Mouse (Mus musculus) right cerebral cortex, postnatal 36 days (tissue): ENCODE results near the gene Cog2.

Experiments used
- DNase-seq, 2 experiments: peaks; one replicate each; pipeline ENCODE4 v3.0.0; 2022; ENCODE audit warnings: low spot score in 2 of 2, mixed read lengths in 1 of 2

The Cog2 gene

GRCm38 (mm10) chr8:124569593-124569992 is 49.0 kb downstream of the Cog2 start, which contains the start of gene Agt:
Gene Agt, minus strand, starts transcription at chr8:124569706.
- peak in 1 of 2 experiments; percentile 63 for DNase-seq

DNA sequence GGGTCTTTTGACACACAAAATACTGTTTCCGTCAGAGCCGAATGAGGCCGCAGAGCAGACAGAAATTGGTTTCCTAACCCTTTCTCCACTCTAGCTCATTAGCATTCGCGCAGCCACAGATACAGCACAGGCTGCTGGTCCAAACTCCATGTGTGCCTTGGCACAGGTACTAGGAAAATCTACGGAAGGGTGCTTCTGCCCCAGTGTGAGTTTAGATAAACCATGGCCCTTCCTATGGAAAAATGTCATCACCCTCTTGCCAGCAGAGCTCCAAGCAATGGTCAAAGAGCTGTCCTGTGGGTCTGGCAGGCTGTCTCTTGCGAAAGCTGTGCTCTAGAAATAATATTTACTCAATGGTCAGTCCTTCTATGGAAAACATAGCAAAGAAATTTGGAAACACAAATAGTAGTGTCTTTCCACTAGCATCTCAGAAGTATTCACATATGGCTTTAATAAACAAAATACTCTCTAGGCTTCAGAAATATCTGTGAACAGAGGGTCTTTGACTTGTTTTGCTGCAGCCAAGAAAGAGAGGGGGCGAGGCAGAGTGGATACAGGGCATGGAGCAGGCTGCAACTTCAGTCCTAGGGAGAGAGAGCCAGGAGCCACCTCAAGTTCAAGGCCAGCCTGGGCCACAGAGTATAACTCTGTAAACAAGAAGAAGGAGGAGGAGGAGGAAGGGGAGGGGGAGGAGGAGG is 51.3 kb downstream of the Cog2 start:
- DNase-seq: no peak

DNA sequence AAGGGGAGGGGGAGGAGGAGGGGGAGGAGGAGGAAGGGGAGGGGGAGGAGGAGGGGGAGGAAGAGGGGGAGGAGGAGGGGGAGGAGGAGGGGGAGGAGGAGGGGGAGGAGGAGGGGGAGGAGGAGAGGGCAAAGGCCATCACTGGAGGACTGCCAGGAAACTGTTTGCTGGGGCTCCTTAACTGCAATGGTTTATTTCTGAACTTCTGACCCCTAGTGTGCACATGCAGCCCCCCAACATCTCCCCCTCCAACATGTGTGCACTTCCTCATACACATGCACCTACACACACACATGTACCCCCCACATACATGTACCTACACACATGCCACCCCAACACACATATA is 51.8 kb downstream of the Cog2 start:
- DNase-seq: no peak

DNA sequence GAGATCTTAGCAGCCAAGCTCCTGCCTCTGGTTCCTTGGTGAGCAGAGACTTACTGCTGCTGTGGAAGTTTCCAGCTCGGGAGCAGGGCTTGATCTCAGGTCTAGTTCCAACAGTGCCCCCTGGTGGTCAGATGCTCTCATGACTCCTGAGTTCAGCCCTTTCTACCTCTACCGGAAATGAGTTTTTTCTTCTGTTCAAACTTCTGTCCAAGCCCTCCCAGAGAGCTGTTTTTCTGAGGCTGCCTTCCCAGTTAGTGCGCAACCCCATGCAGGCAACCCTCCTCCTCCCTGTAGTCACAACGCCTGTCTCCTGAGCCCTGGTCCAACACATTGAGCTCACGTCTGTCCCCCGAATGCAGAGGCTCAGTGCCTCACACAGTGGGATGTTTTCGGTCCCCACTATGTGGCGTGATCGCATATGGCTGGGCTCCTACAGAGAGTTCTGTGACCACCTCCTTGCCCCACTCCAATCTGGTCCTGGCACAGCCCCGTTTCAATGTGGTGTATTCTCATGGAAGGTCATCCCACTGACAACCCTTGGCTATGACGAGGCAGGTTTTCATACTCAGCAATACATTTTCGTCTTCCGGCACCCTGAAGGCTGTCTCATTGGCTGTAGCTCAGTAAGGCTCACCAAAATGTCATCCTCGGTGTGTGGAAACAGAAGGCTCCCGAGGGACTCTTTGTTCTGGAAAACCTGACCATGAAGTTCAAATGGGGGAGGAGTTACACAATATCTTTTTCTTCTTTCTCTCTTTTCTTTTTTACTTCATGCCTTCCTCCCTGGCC is 53.2 kb downstream of the Cog2 start:
- peak; percentile 80 to 86 for DNase-seq

DNA sequence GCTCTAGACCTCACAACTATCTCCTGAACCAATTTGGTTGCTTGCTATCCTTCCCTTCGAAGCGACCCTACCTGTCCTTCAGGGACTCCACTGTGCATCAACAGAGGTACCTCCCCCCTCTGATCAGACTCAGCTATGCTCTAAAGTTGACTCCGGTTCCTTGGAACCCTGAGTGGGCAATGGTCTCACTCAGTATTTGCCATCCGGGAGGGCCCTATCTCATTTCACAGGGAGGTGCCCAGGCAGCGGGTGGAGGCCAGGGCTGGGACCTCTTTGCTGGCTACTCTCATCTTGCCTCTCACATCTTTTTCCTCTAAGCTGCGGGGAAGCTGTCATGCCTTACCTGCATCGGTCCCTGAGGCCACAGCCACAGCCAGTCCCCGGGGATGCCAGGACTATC is 55.2 kb downstream of the Cog2 start, which contains the start of gene Capn9:
TSS of gene Capn9 (plus strand) at position 301 of the 400 bp plus-strand sequence.
- no peak for DNase-seq

GRCm38 (mm10) chr8:124576751-124577150 is 56.2 kb downstream of the Cog2 start:
- no peak for DNase-seq

GRCm38 (mm10) chr8:124585718-124586425 is 65.3 kb downstream of the Cog2 start:
- DNase-seq: no peak

- DNase-seq: no peak
Measured at GRCm38 (mm10) chr8:124586556-124586955, 66.0 kb downstream of the Cog2 start.

DNA sequence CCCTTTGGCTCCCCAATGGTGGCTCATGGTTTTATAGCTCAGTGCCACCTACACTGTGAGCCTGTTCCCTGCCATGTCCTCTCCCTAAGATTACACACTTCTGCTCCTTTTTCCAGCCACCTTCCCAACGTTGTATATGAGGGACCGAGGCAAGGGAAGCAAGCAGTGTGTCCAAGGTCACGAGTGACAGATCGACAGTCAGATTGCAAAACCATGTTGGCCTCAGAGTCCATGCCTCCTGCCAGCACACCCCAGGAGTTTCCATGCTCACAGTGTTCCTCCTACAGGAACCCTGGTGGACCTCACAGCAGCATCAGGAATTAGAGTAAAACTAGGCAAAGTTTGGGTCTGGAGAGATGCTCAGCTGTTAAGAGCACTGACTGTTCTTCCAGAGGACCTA is 68.8 kb downstream of the Cog2 start:
- DNase-seq: no peak
